8 mouse cellular contexts compared by ENCODE assay signal in the genomic region with DNA sequence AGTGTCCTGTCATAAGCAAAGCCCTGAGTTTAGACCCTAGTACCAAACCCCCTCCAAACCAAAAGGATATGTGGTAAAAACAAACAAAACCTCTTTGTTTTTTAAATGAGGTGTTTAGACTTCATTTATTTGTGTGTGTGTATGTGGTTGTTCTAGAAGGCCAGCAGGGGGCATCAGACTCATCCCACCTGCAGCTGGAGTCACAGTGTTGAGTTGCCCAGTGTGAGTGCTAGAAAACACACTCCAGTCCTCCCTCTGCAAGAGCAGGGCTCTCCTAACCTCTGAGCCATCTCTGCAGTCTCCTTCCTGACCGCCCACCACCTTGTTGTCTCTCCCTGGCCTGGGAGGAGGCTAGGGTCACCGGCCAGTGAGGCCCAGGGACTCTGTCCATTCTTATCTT. TPM values are rescaled to one million over a fixed set of nuclear protein-coding genes. Genes with fewer than 3 reads are reported as not detected.
A peak's percentile ranks its signal among the peaks of the same experiment; 100 is the strongest.
DNase-seq lines count a peak whose midpoint lies in the region; ATAC-seq and TF ChIP-seq lines count a peak whose summit lies in the region.

No protein-coding gene starts in this region.

- peaks cover 26% of the 10 kb centered on the region for H3K36me3 ChIP-seq in forebrain, postnatal 0 days (ENCODE audit: insufficient read depth)
- H3K36me3 ChIP-seq in forebrain, embryonic 16.5 days (ENCODE audit: control insufficient read depth, insufficient read depth): peaks cover 11% of the 10 kb centered on the region

- no peak overlapping the region for H3K9ac ChIP-seq in forebrain, postnatal 0 days
- H3K9ac ChIP-seq in forebrain, embryonic 16.5 days (replicated peaks; ENCODE audit: low read depth, low read length): no peak overlapping the region

- no peak for ATAC-seq in forebrain, postnatal 0 days
- ATAC-seq in forebrain, embryonic 16.5 days: no peak
- ATAC-seq in megakaryocyte, adult 5-6 weeks (ENCODE audit: poor library complexity, severe bottlenecking): peak; percentile 54; the same call in 1 of the 2 replicates

- WGBS in forebrain, postnatal 0 days: 88% methylated on average over 2 of the region's 2 CpGs
- WGBS in forebrain, embryonic 16.5 days: 74% methylated on average over 2 of the region's 2 CpGs

- peak; percentile 48 for TF ChIP-seq CTCF in forebrain, postnatal 0 days (IDR thresholded peaks at IDR 0.05; ENCODE audit: low read depth)
- TF ChIP-seq CTCF in cortical plate, adult 2 months (IDR thresholded peaks at IDR 0.05; ENCODE audit: extremely low read depth, insufficient read depth, low read length): peak; percentile 34; the same call in 1 of the 2 replicates

- H3K27ac ChIP-seq in forebrain, postnatal 0 days (ENCODE audit: low read depth, low read length): no peak overlapping the region
- no peak overlapping the region for H3K27ac ChIP-seq in forebrain, embryonic 16.5 days (ENCODE audit: low read length)
- H3K27ac ChIP-seq in cortical plate, adult 2 months (ENCODE audit: insufficient read depth, low read length): no peak overlapping the region

- no peak overlapping the region for H3K4me3 ChIP-seq in forebrain, postnatal 0 days (ENCODE audit: low read depth, low read length)
- no peak overlapping the region for H3K4me3 ChIP-seq in forebrain, embryonic 16.5 days (replicated peaks; ENCODE audit: low read length)
- H3K4me3 ChIP-seq in cortical plate, adult 2 months (ENCODE audit: insufficient read depth, low read length): no peak overlapping the region

- no peaks in the 10 kb centered on the region for H3K4me1 ChIP-seq in forebrain, postnatal 0 days (ENCODE audit: insufficient read depth)
- H3K4me1 ChIP-seq in forebrain, embryonic 16.5 days (replicated peaks; ENCODE audit: control insufficient read depth, insufficient read depth, low read length): no peaks in the 10 kb centered on the region
- no peaks in the 10 kb centered on the region for H3K4me1 ChIP-seq in cortical plate, adult 2 months (ENCODE audit: control insufficient read depth, insufficient read depth, low read length)

- no peak overlapping the region for H3K4me2 ChIP-seq in forebrain, postnatal 0 days (ENCODE audit: low read depth)
- no peak overlapping the region for H3K4me2 ChIP-seq in forebrain, embryonic 16.5 days (ENCODE audit: low read length)

- H3K9me3 ChIP-seq in forebrain, postnatal 0 days (ENCODE audit: low read length): no peaks in the 10 kb centered on the region
- no peaks in the 10 kb centered on the region for H3K9me3 ChIP-seq in forebrain, embryonic 16.5 days (ENCODE audit: control insufficient read depth, low read length)

- TF ChIP-seq POLR2A in cortical plate, adult 2 months (IDR thresholded peaks at IDR 0.05; ENCODE audit: extremely low read depth, insufficient read depth, low read length): no peak

- peaks cover 2% of the 10 kb centered on the region for H3K27me3 ChIP-seq in forebrain, postnatal 0 days (ENCODE audit: insufficient read depth, low read length)
- H3K27me3 ChIP-seq in forebrain, embryonic 16.5 days (replicated peaks; ENCODE audit: control insufficient read depth, insufficient read depth, low read length): peaks cover 4% of the 10 kb centered on the region

- DNase-seq in forebrain, postnatal 0 days: no peak
- DNase-seq in A20 (ENCODE audit: low read depth, low spot score) (peak; percentile 63), MN1 (ENCODE audit: low spot score) (no peak)
- no peak for DNase-seq in right cerebral cortex, adult 2 months (ENCODE audit: low spot score in 2 of 2)
- DNase-seq in right cerebral cortex, postnatal 25 days: no peak

RNA-seq across cellular contexts. Expression of gene Kcnh3, which starts 9.7 kb away (rescaled TPM):
- total RNA-seq in forebrain, postnatal 0 days (2014; rRNA removed): 22.9 and 435 TPM in 2 replicates
- 7.7 and 8.2 TPM in 2 replicates for polyA plus RNA-seq in forebrain, postnatal 0 days (2015; fragmentation: Nextera tagmentation; extraction: Ambion mirVana)
- 4.5 and 5.6 TPM in 2 replicates for polyA plus RNA-seq in forebrain, embryonic 16.5 days (2015; fragmentation: Nextera tagmentation; extraction: Ambion mirVana)
- polyA plus RNA-seq in cortical plate, adult 2 months (2012; rRNA removed): 180 and 182 TPM in 2 replicates
- total RNA-seq in megakaryocyte, adult 5-6 weeks (2015): not detected in 2 replicates
- total RNA-seq in megakaryocyte, adult 5-6 weeks (2017): not detected in 2 replicates

RNA-seq across cellular contexts. Expression of gene Mcrs1, which starts 36.8 kb away (rescaled TPM):
- 231 and 250 TPM in 2 replicates for total RNA-seq in forebrain, postnatal 0 days (2014; rRNA removed)
- polyA plus RNA-seq in forebrain, postnatal 0 days (2015; fragmentation: Nextera tagmentation; extraction: Ambion mirVana): 242 and 258 TPM in 2 replicates
- polyA plus RNA-seq in forebrain, embryonic 16.5 days (2015; fragmentation: Nextera tagmentation; extraction: Ambion mirVana): 207 and 220 TPM in 2 replicates
- 109 and 112 TPM in 2 replicates for polyA plus RNA-seq in cortical plate, adult 2 months (2012; rRNA removed)
- 30.6 and 38.3 TPM in 2 replicates for total RNA-seq in megakaryocyte, adult 5-6 weeks (2015)
- total RNA-seq in megakaryocyte, adult 5-6 weeks (2017): 29.4 and 30.4 TPM in 2 replicates

Comparison
In these comparisons a context has a peak if more than half of its experiments do, and no peak if none do; other contexts are left out.
1. RNA of gene Kcnh3, which starts 9.7 kb away (polyA plus RNA-seq): 180 to 182 TPM in cortical plate, adult 2 months; 7.7 to 8.2 TPM in forebrain, postnatal 0 days and 4.5 to 5.6 TPM in forebrain, embryonic 16.5 days; every median in the first group is over 10 times any median in the second.